Mouse (Mus musculus) hindbrain, embryonic 16.5 days (tissue): ENCODE data around the gene Foxo3. TPM values are rescaled to one million over a fixed set of nuclear protein-coding genes. Genes with fewer than 3 reads are reported as not detected.

Experiments
- ATAC-seq: fragments of 200-750 bp; cut with Nextera tagmentation; 2 replicates; pipeline ENCODE4 v1.8.0; 2017; ENCODE audit warnings: moderate TSS enrichment, moderate library complexity
- H3K27ac ChIP-seq: fragments of 300-500 bp; sonication (generic); 2 replicates; pipeline ENCODE4 v1.5.1; 2014; ENCODE audit warnings: low read depth, mild to moderate bottlenecking, control low read depth, low read length, moderate library complexity
- H3K27me3 ChIP-seq: fragments of 300-500 bp; sonication (generic); replicated peaks from 2 replicates; pipeline ENCODE4 v1.6.1; 2014; ENCODE audit warnings: low read length; ENCODE audit not compliant: control insufficient read depth, insufficient read depth
- H3K36me3 ChIP-seq: fragments of 300-500 bp; sonication (generic); 2 replicates; pipeline ENCODE4 v1.6.1; 2014; ENCODE audit warnings: mild to moderate bottlenecking, low read length, moderate library complexity, mixed read lengths; ENCODE audit not compliant: control insufficient read depth, insufficient read depth
- H3K4me1 ChIP-seq: fragments of 300-500 bp; sonication (generic); 2 replicates; pipeline ENCODE4 v1.6.1; 2014; ENCODE audit warnings: low read depth, low read length; ENCODE audit not compliant: control insufficient read depth, insufficient read depth
- H3K4me2 ChIP-seq: fragments of 300-500 bp; sonication (generic); 2 replicates; pipeline ENCODE4 v1.6.1; 2014; ENCODE audit warnings: mild to moderate bottlenecking, low read length, control low read depth, moderate library complexity
- H3K4me3 ChIP-seq: fragments of 300-500 bp; sonication (generic); 2 replicates; pipeline ENCODE4 v1.5.1; 2014; ENCODE audit warnings: mild to moderate bottlenecking, low read length, control low read depth, moderate library complexity
- H3K9ac ChIP-seq: fragments of 300-500 bp; sonication (generic); 2 replicates; pipeline ENCODE4 v1.6.1; 2014; ENCODE audit warnings: low read depth, mild to moderate bottlenecking, control low read depth, low read length, moderate library complexity
- H3K9me3 ChIP-seq: fragments of 300-500 bp; sonication (generic); 2 replicates; pipeline ENCODE4 v1.6.1; 2014; ENCODE audit warnings: mild to moderate bottlenecking, low read length, moderate library complexity; ENCODE audit not compliant: control insufficient read depth
- WGBS: fragments of 180-500 bp; shearing (Covaris S2); extraction: QIAGEN DNeasy Blood & Tissue Kit; methylation state at CpG from one replicate; pipeline ENCODE4 v1.1.7; 2014; 5-methylcytosine and 5-hydroxymethylcytosine counted together
- polyA plus RNA-seq: library from polyadenylated mRNA; unstranded; fragments of >200 nt; fragmentation: Nextera tagmentation; extraction: Ambion mirVana; gene quantifications from 2 replicates; pipeline ENCODE4 v1.2.1, GENCODE M21; 2015

Gene Foxo3
- polyA plus RNA-seq, 1 experiment from 2014 or later = 4.4 TPM

DNA sequence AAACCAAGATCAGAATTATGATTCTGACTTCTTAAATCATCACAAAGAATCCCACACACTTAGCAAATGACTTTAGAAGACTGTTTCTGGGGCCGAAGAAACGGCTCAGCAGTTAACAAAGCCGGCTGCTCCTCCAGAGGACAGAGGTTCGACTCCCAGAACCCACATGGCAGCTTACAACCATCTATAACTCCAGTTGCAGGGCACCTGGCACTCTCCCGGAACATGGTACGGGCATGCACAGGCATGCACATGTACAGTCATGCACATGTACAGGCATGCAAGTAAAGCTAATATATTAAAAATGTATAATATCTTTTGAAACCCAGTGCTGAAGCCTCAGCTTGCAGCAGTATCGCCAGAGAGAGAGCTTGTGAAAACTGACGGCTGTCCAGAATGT lies 15.5 kb downstream of the Foxo3 start:
- Histone ChIP-seq H3K4me3 (no peak overlapping the region), H3K36me3 (peaks cover 4% of the 10 kb centered on the region), H3K9ac (no peak overlapping the region), H3K27ac (no peak overlapping the region), H3K27me3 (no peaks in the 10 kb centered on the region), H3K9me3 (no peaks in the 10 kb centered on the region), H3K4me2 (no peak overlapping the region), H3K4me1 (no peaks in the 10 kb centered on the region)
- 94% methylated on average over 8 of the region's 8 CpGs for WGBS
- ATAC-seq = no peak

- no peak overlapping the region for H3K27ac ChIP-seq
- no peak overlapping the region for H3K4me2 ChIP-seq
- H3K4me1 ChIP-seq = no peaks in the 10 kb centered on the region
- 82% methylated on average over 8 of the region's 8 CpGs for WGBS
- H3K4me3 ChIP-seq = no peak overlapping the region
- no peaks in the 10 kb centered on the region for H3K9me3 ChIP-seq
- H3K9ac ChIP-seq = no peak overlapping the region
- ATAC-seq = no peak
- no peaks in the 10 kb centered on the region for H3K27me3 ChIP-seq
- H3K36me3 ChIP-seq = no peaks in the 10 kb centered on the region; the same call in 1 of the 2 replicates
These were observed 16.0 kb downstream of the Foxo3 start for GRCm38 (mm10) chr10:42260523-42260922.

- Histone ChIP-seq H3K4me1 (no peaks in the 10 kb centered on the region), H3K36me3 (no peaks in the 10 kb centered on the region), H3K27me3 (no peaks in the 10 kb centered on the region), H3K9me3 (no peaks in the 10 kb centered on the region), H3K4me3 (no peak overlapping the region), H3K4me2 (no peak overlapping the region), H3K27ac (no peak overlapping the region), H3K9ac (no peak overlapping the region)
- WGBS = 72% methylated on average over 4 of the region's 4 CpGs
- ATAC-seq = no peak
These were observed 17.0 kb downstream of the Foxo3 start for GRCm38 (mm10) chr10:42259602-42260001.

GRCm38 (mm10) chr10:42257985-42258384 lies 18.6 kb downstream of the Foxo3 start:
- Histone ChIP-seq H3K9me3 (no peaks in the 10 kb centered on the region), H3K4me1 (no peaks in the 10 kb centered on the region), H3K4me2 (no peak overlapping the region), H3K27me3 (no peaks in the 10 kb centered on the region), H3K4me3 (no peak overlapping the region), H3K36me3 (no peaks in the 10 kb centered on the region), H3K27ac (no peak overlapping the region), H3K9ac (no peak overlapping the region)
- no peak for ATAC-seq
- 92% methylated on average over 7 of the region's 7 CpGs for WGBS

GRCm38 (mm10) chr10:42254788-42255187 lies 21.8 kb downstream of the Foxo3 start:
- H3K4me2 ChIP-seq = no peak overlapping the region
- no peak overlapping the region for H3K9ac ChIP-seq
- no peak for ATAC-seq
- 94% methylated on average over 5 of the region's 5 CpGs for WGBS
- no peak overlapping the region for H3K4me3 ChIP-seq
- H3K27ac ChIP-seq = no peak overlapping the region
- no peaks in the 10 kb centered on the region for H3K27me3 ChIP-seq
- peaks cover 6% of the 10 kb centered on the region for H3K4me1 ChIP-seq
- no peaks in the 10 kb centered on the region for H3K9me3 ChIP-seq
- no peaks in the 10 kb centered on the region for H3K36me3 ChIP-seq

DNA sequence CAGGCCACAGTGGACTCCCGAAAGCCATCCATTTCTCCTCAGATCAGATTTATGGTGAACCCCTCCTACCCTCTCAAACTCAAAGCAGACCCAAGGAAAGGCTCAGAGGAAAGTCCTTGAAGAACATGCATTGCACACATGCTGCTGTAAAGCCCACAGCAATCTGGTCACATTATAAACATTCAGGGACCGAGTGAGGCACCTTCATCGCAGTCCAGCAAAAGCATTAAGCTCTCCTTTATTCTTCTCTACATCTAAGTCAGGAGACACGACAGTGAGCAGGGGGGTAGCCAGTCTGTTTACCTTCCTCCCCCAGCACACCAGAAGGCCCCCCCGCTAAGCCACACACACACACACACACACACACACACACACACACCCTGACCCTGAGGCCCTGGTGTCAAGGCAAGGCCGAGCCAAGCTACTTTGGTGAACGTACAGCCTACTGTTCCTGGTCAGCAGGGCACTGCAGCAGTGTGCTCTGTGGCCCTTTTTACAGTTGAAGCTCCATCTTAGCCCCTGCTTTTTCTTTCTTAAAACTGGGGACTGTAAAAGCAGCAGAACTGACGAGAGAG lies 24.7 kb downstream of the Foxo3 start:
- Histone ChIP-seq H3K36me3 (no peaks in the 10 kb centered on the region), H3K9ac (no peak overlapping the region; the same call in 1 of the 2 replicates), H3K4me2 (no peak overlapping the region), H3K27ac (no peak overlapping the region), H3K4me3 (no peak overlapping the region), H3K4me1 (peaks cover 9% of the 10 kb centered on the region), H3K27me3 (no peaks in the 10 kb centered on the region), H3K9me3 (no peaks in the 10 kb centered on the region)
- ATAC-seq = no peak
- WGBS = 64% methylated on average over 8 of the region's 8 CpGs

GRCm38 (mm10) chr10:42251203-42251602 lies 25.4 kb downstream of the Foxo3 start:
- no peak overlapping the region for H3K4me2 ChIP-seq
- H3K9me3 ChIP-seq = no peaks in the 10 kb centered on the region
- no peak overlapping the region for H3K4me3 ChIP-seq
- WGBS = 46% methylated on average over 7 of the region's 7 CpGs
- peak; percentile 83 for ATAC-seq
- no peaks in the 10 kb centered on the region for H3K27me3 ChIP-seq
- peak overlapping the region; percentile 57; the same call in 1 of the 2 replicates for H3K27ac ChIP-seq
- no peaks in the 10 kb centered on the region for H3K36me3 ChIP-seq
- H3K4me1 ChIP-seq = peaks cover 9% of the 10 kb centered on the region
- H3K9ac ChIP-seq = peak overlapping the region; percentile 22; the same call in 1 of the 2 replicates

DNA sequence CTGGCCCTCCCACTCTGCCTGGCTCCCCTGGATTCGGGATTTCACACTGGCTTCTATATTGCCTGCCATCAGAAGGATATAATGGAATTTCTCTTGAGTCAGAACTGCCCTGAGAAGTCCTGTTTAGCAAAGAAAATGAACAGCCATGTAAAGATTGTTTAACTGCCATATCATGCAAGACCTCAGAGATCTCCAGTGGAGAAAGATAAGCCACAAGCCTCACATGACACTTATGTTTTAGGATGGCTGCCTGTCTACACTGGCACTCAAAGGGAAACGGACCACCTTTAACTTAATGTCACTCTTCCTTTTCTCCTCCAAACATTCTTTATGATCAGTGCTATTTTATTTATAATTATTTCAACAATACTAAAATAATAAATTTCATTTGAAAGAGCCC lies 26.6 kb downstream of the Foxo3 start:
- no peaks in the 10 kb centered on the region for H3K9me3 ChIP-seq
- no peak overlapping the region for H3K4me2 ChIP-seq
- no peak overlapping the region for H3K4me3 ChIP-seq
- peaks cover 12% of the 10 kb centered on the region for H3K4me1 ChIP-seq
- H3K27me3 ChIP-seq = no peaks in the 10 kb centered on the region
- no peak overlapping the region for H3K27ac ChIP-seq
- ATAC-seq = no peak
- H3K36me3 ChIP-seq = no peaks in the 10 kb centered on the region
- WGBS = 77% methylated on average over 2 of the region's 2 CpGs
- no peak overlapping the region for H3K9ac ChIP-seq

GRCm38 (mm10) chr10:42248644-42249043 lies 27.9 kb downstream of the Foxo3 start:
- Histone ChIP-seq H3K9me3 (no peaks in the 10 kb centered on the region), H3K27me3 (no peaks in the 10 kb centered on the region), H3K4me2 (no peak overlapping the region), H3K36me3 (no peaks in the 10 kb centered on the region), H3K27ac (no peak overlapping the region), H3K4me3 (no peak overlapping the region), H3K4me1 (peaks cover 12% of the 10 kb centered on the region), H3K9ac (no peak overlapping the region)
- no peak for ATAC-seq
- WGBS = 71% methylated on average over 5 of the region's 5 CpGs

DNA sequence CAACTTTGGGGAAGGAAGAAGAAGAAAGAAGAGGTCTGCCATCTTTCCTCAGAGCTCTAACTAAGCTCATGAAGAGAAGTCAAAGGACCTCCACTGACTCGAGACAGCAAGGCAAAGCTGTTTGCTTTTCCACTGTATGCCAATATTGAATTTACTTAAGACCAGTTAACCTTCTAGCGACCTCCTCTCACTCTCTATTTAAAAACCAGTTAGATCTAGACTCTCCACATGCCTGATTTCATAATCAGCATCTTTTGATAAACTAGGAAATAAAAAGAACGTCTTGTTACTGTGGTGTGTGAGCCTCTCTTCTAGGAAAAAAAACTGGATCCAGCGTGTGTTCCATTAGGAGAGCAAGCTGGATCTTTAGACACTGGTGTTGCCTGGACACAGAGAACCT lies 28.4 kb downstream of the Foxo3 start:
- H3K9me3 ChIP-seq = no peaks in the 10 kb centered on the region
- no peak overlapping the region for H3K4me3 ChIP-seq
- H3K4me2 ChIP-seq = no peak overlapping the region
- H3K27me3 ChIP-seq = no peaks in the 10 kb centered on the region
- H3K9ac ChIP-seq = no peak overlapping the region
- WGBS = 74% methylated on average over 4 of the region's 4 CpGs
- no peaks in the 10 kb centered on the region for H3K36me3 ChIP-seq
- ATAC-seq = no peak
- no peak overlapping the region for H3K27ac ChIP-seq
- H3K4me1 ChIP-seq = peaks cover 12% of the 10 kb centered on the region
